Mouse (Mus musculus): Measurements from ENCODE around the gene Cldn15. TPM values are rescaled to one million over a fixed set of nuclear protein-coding genes. Genes with fewer than 3 reads are reported as not detected.

The Cldn15 gene
- total and polyA plus RNA-seq, 3 experiments: 7.3 to 13.3 (median 8.7) TPM

GRCm38 (mm10) chr5:136960053-136960452 is 6.4 kb upstream of the Cldn15 start:
- Histone ChIP-seq H3K4me1 (ENCODE audit: control insufficient read depth, insufficient read depth, low read length) (peaks cover 4% of the 10 kb centered on the region), H3K79me2 (replicated peaks; ENCODE audit: control insufficient read depth, insufficient read depth, low read length) (no peaks in the 10 kb centered on the region; the same call in 1 of the 2 replicates), H3K27me3 (ENCODE audit: control insufficient read depth, insufficient read depth, low read length) (no peaks in the 10 kb centered on the region), H3K36me3 (ENCODE audit: control insufficient read depth, insufficient read depth, low read length) (no peaks in the 10 kb centered on the region), H3K4me3 (no peak overlapping the region), H3K9ac (ENCODE audit: low read depth, low read length) (no peak overlapping the region), H3K27ac (no peak overlapping the region)
- intact Hi-C loops (cut with DNase I): loop anchor here (10.0 kb wide), 1 partner anchor 385 kb away; no protein-coding TSS in a partner anchor
- WGBS: 83% methylated on average over 6 of the region's 6 CpGs
- DNase-seq: no peak
- TF ChIP-seq POLR2A (IDR thresholded peaks at IDR 0.05; ENCODE audit: insufficient read depth, low read depth, low read length): no peak
- no peak for TF ChIP-seq CTCF (IDR thresholded peaks at IDR 0.05)
- no peak for TF ChIP-seq EP300 (IDR thresholded peaks at IDR 0.05; ENCODE audit: insufficient read depth, low read depth, low read length)

GRCm38 (mm10) chr5:136961334-136961982 is 5.0 kb upstream of the Cldn15 start:
- H3K4me1 ChIP-seq (ENCODE audit: control insufficient read depth, insufficient read depth, low read length): peaks cover 9% of the 10 kb centered on the region
- H3K9ac ChIP-seq (ENCODE audit: low read depth, low read length): peak overlapping the region; percentile 84
- intact Hi-C loops (cut with DNase I): loop anchor here (10.0 kb wide), 1 partner anchor 383 kb away; no protein-coding TSS in a partner anchor
- peak overlapping the region; percentile 97 for H3K27ac ChIP-seq
- no peak for TF ChIP-seq EP300 (IDR thresholded peaks at IDR 0.05; ENCODE audit: insufficient read depth, low read depth, low read length)
- no peak for TF ChIP-seq CTCF (IDR thresholded peaks at IDR 0.05)
- TF ChIP-seq POLR2A (IDR thresholded peaks at IDR 0.05; ENCODE audit: insufficient read depth, low read depth, low read length): no peak
- whole genome bisulfite sequencing: 29% methylated on average over 5 of the region's 5 CpGs
- H3K79me2 ChIP-seq (replicated peaks; ENCODE audit: control insufficient read depth, insufficient read depth, low read length): no peaks in the 10 kb centered on the region; the same call in 1 of the 2 replicates
- DNase-seq: peak in 1 of 2 experiments; percentile 35
- H3K36me3 ChIP-seq (ENCODE audit: control insufficient read depth, insufficient read depth, low read length): no peaks in the 10 kb centered on the region
- H3K4me3 ChIP-seq: peak overlapping the region; percentile 98
- H3K27me3 ChIP-seq (ENCODE audit: control insufficient read depth, insufficient read depth, low read length): no peaks in the 10 kb centered on the region

- peaks cover 13% of the 10 kb centered on the region for H3K4me1 ChIP-seq (ENCODE audit: control insufficient read depth, insufficient read depth, low read length)
- no peaks in the 10 kb centered on the region for H3K79me2 ChIP-seq (replicated peaks; ENCODE audit: control insufficient read depth, insufficient read depth, low read length)
- intact Hi-C loops (cut with DNase I): loop anchor here (1.0 to 10.0 kb wide), 3 partner anchors 9 to 383 kb away; partner anchors contain the start of gene Fis1
- H3K36me3 ChIP-seq (ENCODE audit: control insufficient read depth, insufficient read depth, low read length): peaks cover 2% of the 10 kb centered on the region; the same call in 1 of the 2 replicates
- DNase-seq: peak; percentile 91 to 95
- WGBS: under 1% methylated on average over 20 of the region's 20 CpGs
- TF ChIP-seq CTCF (IDR thresholded peaks at IDR 0.05) (no peak), POLR2A (IDR thresholded peaks at IDR 0.05; ENCODE audit: insufficient read depth, low read depth, low read length) (peak; percentile 85)
- peak overlapping the region; percentile 97 for H3K27ac ChIP-seq
- peak overlapping the region; percentile 84 for H3K9ac ChIP-seq (ENCODE audit: low read depth, low read length)
- H3K27me3 ChIP-seq (ENCODE audit: control insufficient read depth, insufficient read depth, low read length): no peaks in the 10 kb centered on the region
- H3K4me3 ChIP-seq: peak overlapping the region; percentile 98
These were observed 4.4 kb upstream of the Cldn15 start for GRCm38 (mm10) chr5:136961983-136962461.

GRCm38 (mm10) chr5:136962501-136962900 is 3.9 kb upstream of the Cldn15 start:
- Histone ChIP-seq H3K4me1 (ENCODE audit: control insufficient read depth, insufficient read depth, low read length) (peaks cover 16% of the 10 kb centered on the region), H3K79me2 (replicated peaks; ENCODE audit: control insufficient read depth, insufficient read depth, low read length) (no peaks in the 10 kb centered on the region), H3K4me3 (peak overlapping the region; percentile 98), H3K36me3 (ENCODE audit: control insufficient read depth, insufficient read depth, low read length) (peaks cover 5% of the 10 kb centered on the region; the same call in 1 of the 2 replicates), H3K27me3 (ENCODE audit: control insufficient read depth, insufficient read depth, low read length) (no peaks in the 10 kb centered on the region), H3K9ac (ENCODE audit: low read depth, low read length) (peak overlapping the region; percentile 66), H3K27ac (peak overlapping the region; percentile 97)
- TF ChIP-seq POLR2A (IDR thresholded peaks at IDR 0.05; ENCODE audit: insufficient read depth, low read depth, low read length) (no peak), EP300 (IDR thresholded peaks at IDR 0.05; ENCODE audit: insufficient read depth, low read depth, low read length) (0 out of 2 replicates have a peak, but pooled peaks have one; percentile 17)
- 2% methylated on average over 10 of the region's 10 CpGs for WGBS
- DNase-seq: peak; percentile 84 to 88
- intact Hi-C loops (cut with DNase I): loop anchor here (1.0 to 10.0 kb wide), 3 partner anchors 9 to 382 kb away; partner anchors contain the start of gene Fis1

GRCm38 (mm10) chr5:136962966-136963540 is 3.4 kb upstream of the Cldn15 start:
- Histone ChIP-seq H3K36me3 (ENCODE audit: control insufficient read depth, insufficient read depth, low read length) (peaks cover 5% of the 10 kb centered on the region; the same call in 1 of the 2 replicates), H3K9ac (ENCODE audit: low read depth, low read length) (no peak overlapping the region), H3K27me3 (ENCODE audit: control insufficient read depth, insufficient read depth, low read length) (no peaks in the 10 kb centered on the region), H3K4me1 (ENCODE audit: control insufficient read depth, insufficient read depth, low read length) (peaks cover 19% of the 10 kb centered on the region), H3K4me3 (peak overlapping the region; percentile 98), H3K79me2 (replicated peaks; ENCODE audit: control insufficient read depth, insufficient read depth, low read length) (no peaks in the 10 kb centered on the region), H3K27ac (peak overlapping the region; percentile 97)
- intact Hi-C loops (cut with DNase I): loop anchor here (1.0 to 10.0 kb wide), 3 partner anchors 10 to 382 kb away; partner anchors contain the start of gene Fis1
- no peak for DNase-seq
- TF ChIP-seq CTCF (IDR thresholded peaks at IDR 0.05) (no peak), POLR2A (IDR thresholded peaks at IDR 0.05; ENCODE audit: insufficient read depth, low read depth, low read length) (no peak), EP300 (IDR thresholded peaks at IDR 0.05; ENCODE audit: insufficient read depth, low read depth, low read length) (no peak)
- WGBS: 69% methylated on average over 8 of the region's 8 CpGs

Data from heart, adult 2 months (tissue).